Mouse (Mus musculus) right cerebral cortex, postnatal 25 days (tissue): Measurements from ENCODE around the gene Tmem132b.

Experiments
- DNase-seq: peaks from one replicate; pipeline ENCODE4 v3.0.0; 2022

Tmem132b gene

DNA sequence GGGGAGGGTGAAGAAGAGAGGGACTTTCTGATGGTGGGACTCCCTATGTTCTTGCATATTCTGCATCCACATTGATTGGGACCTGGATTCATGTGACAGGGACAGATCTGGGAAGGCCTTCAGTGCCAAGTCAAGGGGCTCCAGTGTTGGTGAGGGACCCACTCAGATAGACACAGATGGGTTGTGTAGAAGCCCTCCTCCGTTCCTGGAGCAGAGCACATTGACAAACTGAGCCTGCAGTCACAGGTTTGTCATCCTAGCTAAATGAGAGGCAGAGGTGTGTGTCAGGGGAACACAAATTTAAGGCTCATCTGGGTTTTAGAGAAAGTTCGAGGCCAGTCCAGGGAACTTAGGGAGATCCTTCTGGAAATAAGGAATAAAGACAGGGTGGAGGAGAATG lies 51.7 kb downstream of the Tmem132b start:
- no peak for DNase-seq

DNA sequence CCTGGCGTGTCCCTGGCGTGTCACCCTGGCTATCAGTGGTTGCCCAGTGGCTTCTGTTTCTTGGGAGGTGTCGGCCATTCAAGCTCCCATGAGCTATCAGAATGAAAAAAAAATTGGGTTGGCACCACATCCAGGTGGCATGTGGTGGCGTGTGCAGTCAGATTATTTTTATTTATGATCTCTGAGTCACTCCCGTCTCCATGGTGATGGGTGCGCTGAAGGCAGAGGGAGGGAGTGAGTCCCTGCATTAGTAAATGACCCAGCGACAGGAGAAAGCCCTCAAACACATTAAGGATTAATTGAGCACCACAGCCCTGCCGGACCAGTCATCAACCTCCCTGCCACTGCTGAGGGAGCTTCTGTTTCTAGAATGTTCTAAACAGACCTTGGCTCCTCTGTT lies 52.3 kb downstream of the Tmem132b start:
- DNase-seq = no peak

DNA sequence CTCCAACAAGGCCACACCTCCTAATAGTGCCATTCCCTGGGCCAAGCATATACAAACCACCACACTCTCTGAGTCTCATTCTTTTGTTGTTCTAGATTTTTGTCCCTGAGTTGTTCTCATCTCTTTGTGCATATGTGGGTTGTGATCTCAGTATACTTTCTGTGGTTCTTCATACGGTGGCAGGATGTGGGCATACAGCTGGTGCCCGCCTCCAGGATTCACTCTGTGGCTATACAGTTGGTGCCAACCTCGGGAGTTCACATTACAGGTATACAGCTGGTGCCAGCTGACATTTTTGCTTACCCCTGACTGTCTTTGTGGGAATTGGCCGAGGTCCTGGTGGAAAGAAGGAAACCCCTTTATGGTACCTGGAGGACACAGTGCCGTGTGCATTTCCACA lies 53.6 kb downstream of the Tmem132b start:
- DNase-seq = no peak

DNA sequence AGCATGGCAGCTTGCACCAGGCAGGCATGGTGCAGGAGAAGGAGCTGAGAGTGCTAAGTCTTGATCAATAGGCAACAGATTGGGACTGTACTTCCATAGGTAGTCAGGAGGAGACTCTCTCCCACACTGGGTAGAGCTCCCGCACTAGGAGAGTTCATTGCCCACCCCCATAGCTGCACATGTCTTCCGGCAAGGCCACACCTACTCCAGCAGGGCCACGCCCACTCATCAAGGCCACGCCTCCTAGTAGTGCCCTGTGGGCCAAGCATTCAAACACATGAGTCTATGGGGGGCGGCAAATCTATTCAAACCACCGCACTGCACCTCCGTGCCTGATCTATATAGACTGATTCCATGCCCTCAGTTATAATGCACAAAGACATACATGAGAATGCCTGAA lies 56.6 kb downstream of the Tmem132b start:
- DNase-seq = no peak

DNA sequence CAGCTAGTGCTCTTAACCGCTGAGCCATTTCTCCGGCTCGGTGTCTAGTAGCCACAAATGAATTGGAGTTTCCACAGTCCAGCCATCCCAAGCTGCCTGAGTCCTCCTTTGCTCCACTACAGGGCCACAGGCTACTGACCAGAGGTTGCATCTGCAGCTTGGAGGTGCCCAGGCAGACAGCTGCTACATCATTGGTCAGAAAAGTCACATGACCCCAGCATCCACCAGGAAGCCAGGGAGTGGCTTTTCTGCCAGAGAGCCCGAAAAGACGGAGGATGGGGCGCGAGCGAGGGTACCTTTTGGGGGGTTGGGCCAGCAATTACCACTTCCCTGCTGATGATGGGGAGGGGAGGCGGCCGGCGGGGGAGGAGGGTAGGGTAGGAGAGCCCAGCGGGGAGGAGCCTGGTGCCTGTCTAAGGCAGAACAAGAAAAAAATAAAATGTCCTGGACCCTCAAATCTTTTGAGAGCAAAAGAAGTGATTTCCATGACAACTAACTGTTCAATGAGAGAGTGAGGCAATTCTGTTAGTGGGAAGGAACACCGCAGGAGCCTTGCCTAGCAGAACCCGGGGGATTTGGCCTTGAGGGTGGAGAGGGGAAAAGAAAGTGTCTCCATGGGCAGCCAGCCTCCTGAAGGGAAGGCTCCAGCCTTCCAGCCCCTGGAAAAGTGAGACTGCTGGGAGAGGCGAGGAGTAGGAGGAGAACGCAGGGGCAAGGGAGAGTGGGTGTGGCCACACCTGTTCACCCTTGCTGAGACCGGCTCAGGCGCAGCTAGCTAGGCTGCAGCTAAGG lies 57.5 kb downstream of the Tmem132b start:
- DNase-seq = no peak

DNA sequence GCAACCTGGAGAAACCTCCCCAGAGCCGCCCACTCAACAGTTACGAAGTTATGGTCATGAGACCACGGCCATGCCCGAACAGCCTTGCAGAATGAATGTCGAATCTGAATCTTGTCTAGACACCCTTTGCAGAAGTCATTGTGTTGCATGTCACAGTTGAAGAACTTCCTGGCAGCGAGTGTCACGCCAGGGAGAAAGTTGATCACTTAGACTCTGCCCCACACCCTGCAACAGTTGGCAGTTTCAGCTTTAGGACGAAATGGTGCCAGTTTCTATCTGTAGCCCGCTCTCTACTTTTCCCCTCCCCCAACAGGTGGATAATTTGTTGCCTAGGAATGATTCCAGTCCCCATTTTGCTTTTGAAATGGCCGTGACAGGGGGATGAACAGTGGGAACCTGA lies 66.5 kb downstream of the Tmem132b start:
- DNase-seq = no peak

DNA sequence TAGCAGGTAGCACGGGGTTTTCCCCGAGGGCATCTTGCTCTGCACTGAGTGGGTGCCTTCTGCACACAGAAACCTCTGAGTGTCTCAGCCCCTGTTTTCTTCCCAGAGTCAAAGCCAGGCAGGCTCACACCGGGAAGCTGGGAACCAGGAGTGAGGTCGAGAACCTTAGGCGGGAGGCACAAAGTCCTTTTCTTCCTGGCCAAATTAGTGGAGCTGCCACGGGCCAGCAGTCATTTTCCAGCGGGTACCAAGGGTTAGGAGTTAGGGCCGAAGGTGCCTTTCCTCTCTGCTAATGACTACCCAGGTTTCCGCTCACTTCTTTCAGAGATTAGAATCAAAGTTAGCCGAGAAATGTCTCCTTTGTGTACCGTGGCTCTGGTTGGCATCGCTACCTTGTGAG lies 75.6 kb downstream of the Tmem132b start:
- DNase-seq = no peak

DNA sequence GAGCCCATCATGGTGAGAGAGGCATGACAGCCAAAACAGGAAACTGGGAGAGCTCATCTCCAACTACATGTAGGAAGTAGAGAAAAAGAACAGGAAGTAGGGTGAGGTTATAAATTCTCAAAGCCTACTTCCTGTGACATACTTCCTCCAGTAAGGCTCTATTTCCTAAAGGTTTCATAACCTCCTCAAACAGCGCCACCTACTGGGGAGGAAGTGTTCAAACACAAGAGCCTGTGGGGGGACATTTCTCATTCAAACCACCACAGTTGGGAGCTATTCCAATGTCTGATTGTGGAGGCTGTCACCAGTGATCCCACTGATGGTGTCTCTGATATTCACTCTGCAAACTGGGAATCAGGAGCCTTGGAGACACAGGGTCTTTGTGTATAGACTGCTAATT lies 78.4 kb downstream of the Tmem132b start:
- no peak for DNase-seq

DNA sequence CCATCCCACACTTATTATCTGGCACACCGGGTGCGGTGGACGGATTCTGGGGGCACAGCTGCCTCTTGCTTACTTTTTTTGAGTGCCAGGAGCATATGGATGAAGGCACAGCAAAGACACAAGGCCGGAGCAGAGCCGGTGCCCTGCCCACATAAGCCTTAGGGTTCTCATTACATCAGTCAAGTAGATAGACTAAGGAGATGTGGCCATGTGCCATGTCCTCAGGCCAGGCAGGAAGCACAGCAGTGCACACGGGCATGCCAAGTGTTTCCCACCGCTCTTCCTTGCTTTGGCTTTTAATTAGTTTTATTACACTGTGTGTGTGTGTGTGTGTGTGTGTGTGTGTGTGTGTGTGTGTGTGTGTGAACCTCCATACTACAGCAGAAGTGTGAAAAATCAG lies 80.9 kb downstream of the Tmem132b start:
- no peak for DNase-seq

DNA sequence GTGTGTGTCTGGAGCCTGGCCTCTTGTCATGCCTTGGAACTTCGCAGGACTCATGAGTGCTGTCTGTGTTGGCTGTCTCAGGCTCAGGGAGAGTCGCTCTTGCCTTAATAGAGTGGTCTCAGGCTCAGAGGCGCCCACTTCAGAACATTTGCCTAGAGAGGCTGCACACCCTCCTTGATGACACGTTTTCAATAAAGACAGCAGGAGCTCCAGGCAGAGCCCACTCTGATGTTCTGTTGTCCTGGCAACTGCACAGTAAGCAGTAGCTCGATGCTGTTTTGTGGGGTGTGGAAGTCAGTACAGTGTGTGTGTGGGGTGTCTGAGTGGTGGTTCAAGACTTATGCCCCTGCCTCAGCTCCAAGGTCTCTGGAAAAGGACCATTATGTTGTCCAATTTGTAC lies 81.6 kb downstream of the Tmem132b start:
- no peak for DNase-seq

DNA sequence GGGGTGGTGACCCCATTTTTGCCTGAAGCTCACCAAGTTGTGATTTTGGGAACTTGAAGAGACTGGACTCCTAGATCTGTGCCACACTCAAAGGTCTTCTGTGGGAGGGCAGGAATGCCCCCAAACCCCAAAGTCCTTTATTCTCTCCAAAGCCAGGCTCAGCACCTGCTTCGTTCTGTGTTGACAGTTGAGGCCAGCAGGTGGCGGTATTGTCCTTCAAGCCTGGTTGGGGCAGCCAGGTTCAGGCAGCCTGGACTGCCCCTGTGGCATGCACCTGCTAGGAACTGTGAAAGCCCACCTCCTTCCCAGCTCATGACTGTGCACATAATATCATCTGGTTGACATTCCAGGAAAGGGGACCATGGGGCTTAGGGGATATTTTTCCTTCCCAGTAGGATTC lies 82.8 kb downstream of the Tmem132b start:
- DNase-seq = no peak

DNA sequence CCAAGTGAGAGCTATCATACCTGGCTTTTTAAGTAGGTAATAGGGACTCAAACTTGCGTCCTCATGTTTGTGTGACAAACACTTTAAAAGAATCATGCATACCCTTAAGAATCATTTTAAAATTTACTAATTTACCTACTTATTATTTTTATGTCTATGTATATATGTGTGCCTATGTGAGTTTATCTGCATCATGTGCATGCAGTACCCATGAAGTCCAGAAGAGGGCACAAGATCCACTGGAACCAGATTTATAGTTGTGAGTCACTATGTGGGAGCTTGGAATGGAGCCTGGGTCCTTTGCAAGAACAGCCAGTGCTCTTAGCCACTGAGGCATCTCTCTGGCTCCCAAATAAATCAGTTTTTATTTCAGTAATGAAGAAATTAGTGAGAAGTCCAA lies 85.5 kb downstream of the Tmem132b start:
- no peak for DNase-seq

DNA sequence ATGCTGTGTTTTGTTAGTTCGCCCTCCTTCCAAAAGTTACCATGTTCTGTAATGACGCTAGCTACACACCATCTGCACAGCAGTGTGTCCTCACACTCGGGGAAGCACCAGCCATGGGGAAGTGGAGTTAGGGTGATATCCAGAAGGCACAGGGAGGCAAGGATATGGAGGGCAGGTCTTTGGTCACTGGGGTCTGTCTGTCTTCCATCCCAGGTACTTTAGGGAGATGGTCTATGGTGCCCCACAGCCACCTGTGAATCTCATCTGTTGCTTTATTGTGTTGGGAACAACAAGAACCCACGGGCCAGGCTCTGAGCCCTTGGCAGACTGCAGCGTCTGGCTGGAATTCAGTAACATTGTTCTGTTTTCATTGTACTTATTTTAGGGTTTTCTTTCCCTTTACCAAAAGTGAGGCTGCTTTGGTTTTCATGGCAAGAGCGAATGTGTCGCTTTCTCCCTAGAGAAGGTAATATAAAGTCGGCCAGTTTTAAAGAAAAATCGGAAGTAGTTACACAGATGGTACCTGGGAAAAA lies 96.3 kb downstream of the Tmem132b start:
- DNase-seq = peak; percentile 41

DNA sequence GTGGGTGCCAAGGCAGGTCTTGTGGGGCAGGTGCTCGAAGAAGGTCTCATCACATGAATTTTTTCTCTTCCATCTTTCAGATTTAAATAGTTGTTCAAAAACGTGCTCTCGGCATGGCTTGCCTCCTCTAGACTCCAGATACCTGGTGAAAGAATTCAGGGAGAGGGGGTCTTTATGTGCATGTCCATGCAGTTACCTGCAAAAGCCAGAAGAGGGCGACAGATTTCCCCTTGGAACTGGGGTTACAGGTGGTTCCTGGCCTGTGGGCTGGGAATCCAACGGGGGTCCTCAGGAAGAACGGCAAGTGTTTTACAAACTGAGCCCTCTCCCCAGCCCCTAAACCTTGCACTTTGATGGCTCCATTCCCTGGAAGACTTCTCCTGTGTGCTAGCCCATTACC lies 103.1 kb downstream of the Tmem132b start:
- no peak for DNase-seq

DNA sequence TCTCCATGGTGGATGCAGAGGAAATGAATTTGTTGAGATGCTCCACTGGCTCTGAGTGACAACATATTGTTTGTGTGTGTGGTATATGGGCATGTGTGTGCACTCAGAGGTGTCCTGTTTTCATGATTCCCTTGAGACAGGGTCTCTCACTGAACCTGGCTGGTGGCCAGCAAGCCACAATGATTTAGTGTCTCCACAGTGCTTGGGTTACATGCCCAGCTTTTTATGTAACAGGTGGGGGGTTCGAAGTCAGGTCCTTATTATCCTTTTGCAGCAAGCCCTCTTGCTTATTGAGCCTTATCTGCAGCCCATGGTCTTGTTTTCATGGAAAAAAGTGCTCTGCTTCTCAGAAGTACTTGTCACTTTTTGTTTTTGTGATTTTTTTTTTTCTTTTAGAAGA lies 109.4 kb downstream of the Tmem132b start:
- DNase-seq = no peak

DNA sequence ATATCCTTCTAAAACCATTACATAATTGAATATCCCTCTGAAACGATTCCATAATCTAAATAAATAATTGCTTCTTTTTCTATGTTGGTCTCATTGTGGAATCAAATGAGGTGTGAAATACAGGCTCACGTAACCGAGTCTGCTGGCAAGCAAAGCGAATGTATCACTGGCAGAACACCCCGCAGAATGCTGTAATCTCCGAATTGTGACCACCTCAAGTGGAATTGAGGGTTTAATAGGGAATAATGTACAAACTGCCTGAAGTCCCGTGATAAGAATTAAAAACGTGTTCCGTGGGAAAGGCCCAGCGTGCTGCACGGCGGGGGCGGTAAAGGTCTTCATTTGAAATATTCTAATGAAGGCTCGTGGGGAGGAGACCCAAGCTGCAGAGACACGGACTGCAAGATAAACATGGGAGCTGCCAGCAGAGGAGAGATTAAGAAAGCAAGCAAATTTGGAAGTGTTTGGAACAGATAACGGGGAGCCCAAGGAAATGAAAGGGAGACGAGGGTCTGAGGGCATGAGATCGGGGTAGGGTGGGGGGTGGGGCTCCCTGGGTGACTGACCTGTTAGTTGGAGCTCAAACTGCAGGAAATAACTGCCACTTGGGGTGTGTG lies 110.1 kb downstream of the Tmem132b start:
- DNase-seq = peak; percentile 38

DNA sequence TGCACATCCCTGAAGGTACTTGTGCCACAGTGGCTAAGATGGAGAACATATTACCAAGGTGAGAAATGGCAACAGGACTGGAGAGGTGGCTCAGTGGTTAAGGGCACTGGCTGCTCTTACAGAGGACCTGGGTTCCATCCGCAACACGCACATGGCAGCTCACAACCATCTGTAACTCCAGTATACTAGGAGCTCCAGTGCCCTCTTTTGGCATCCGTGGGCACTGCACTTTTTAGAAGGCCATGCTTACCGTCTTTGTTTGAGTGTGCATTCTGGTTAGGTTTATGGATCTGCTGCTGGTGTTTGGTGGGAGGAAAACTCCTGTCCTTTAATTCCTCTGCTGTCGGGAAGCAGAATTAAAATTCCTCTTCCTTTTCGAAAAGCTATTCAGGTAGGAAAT lies 116.7 kb downstream of the Tmem132b start:
- DNase-seq = no peak

DNA sequence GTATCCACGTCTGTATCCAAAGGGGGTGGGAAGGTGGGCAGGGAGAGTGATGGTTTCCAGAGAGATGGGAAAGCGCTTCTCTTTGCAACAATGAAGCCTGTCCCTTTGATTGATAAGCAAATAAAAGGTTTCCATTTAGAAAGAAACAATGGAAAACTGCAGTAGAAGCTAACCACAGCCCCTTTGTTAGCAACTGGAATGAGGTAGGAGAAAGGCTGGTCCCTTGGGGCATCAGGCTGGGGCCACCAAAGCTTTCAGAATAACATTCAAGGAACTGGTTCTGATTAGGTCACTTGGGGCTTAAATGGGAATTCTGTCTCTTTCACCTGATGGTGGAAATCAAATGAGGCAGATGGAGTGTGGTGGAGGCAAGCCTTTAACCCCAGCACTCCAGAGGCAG lies 118.4 kb downstream of the Tmem132b start:
- no peak for DNase-seq

DNA sequence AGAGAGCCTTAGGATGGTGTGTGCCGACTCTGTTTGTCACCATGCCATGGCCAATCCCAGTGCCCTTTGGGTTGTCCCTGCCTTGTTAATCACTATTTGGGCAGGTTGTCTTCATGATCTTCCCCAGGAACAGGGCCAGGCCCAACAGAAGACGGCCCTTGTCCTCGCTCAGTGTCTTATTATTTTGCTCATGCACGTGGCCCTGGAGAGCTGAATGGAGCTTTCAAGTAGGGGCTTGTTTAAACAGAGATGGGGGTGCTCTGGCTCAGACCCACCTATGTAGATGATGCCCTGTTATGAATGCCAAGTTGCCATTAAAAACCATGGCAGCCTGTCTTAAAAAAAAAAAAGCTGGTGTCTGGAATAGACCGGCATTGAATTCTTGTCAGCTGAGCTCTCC lies 126.5 kb downstream of the Tmem132b start:
- no peak for DNase-seq

DNA sequence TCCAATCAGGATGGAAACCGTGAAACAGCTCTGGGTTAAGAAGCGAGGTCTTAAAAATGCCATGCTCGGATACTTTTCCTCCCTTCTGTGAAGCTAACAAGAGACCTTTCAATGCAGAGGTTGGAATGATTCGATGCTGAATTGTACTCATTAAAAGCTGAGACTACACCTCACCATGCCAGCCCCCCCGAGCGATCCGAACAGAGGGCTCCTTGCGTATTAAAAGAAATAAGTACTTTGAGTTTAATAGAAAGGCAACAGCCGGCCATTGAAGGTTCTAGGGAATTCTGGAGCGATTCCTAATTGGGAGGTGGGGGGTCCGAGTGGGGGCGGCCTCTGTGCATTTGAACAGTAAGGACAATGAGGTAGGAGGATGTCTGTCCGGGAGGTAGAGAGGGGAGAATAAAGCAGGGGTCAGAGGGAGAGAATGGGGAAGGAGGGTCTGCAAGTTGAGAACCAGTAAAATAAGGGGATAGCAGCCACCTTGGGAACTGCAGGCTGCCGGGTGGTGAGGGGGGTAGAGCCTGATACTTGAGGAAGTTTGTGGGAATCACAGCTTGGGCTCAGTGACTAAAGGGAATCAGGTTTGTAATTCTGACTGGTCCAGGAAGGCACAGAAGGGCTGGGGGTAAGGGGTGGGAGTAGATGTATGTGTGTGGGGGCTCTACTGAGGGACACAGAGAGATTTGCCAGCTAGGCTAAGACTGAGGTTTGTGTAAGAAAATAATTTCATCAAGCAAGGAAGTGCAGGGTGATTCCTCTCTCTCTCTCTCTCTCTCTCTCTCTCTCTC lies 127.6 kb downstream of the Tmem132b start:
- no peak for DNase-seq

DNA sequence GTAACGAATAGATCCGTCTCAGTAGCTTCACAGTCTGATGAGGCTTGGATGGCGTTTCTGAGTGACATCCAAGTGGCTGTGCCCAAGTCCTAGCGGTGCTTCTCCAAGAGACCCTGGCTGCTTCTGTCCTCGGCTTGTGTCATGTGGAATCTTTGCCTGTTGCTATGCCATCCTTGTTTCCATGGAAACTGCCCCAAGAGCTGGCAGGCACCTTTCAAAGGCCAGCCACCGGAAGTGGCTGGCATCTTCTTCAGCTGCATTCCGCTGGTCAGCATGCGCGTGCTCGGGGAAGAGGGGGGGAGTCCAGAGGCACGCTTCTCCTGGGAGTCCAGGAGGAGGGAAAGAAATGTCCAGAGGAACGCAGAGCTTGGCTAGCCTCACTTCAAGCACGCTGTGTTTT lies 144.0 kb downstream of the Tmem132b start:
- peak; percentile 65 for DNase-seq

DNA sequence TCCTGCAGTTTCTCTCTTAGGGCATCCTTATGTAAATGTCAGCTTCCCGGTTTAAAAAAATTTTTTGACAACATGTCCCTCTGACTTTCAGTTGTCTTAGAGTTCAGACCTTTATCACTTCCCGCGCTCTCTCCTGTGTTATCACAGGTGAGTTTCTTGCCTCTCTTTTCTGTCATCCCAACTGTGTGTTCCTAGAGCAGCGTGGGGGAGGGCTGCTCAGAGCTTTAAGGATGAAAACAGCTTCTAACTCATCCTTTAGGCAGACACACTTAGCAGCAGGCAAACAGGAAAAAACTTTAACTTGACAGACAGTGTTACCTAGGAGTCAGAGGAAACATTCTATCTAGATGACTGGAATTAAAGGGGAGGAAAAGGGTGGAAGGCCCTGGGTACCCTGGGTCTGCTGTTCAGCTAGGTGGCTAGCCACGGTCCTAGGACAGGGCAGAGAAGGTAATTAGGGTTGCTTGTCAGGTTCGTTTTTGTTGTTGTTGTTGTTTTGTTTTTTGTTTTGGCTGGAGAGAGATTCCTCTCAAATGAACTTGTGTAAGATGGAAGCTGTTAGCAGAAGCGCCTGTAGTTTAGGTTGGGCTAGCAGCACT lies 144.6 kb downstream of the Tmem132b start:
- no peak for DNase-seq

DNA sequence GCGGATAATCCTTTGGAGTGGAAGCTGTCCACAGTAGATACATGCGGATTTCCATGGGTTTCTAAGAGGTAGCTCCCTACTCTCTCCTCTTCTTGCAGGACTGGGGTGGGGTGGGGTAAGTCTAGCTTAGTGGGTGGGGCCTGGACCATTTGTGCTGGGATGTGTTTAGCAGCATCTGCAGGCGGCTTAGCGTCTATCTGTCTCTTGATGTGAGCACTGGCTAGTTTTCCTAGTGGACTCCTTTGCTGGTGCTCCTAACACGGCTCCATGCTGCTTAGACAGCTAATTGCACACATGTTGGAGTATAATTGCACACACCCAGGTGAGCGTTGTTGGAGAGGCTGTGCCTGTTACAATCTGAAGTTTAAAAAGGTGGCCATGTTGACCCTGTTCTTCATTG lies 149.3 kb downstream of the Tmem132b start:
- no peak for DNase-seq
